Mouse (Mus musculus) embryonic fibroblast, embryonic 13.5 days (primary cell): Measurements from ENCODE around the gene Evx2.

Experiments
- CTCF ChIP-seq: IDR thresholded peaks from 2 replicates; pipeline ENCODE4 v1.5.1; 2011; ENCODE audit warnings: mild to moderate bottlenecking, control low read depth, low read length, moderate library complexity, borderline replicate concordance; ENCODE audit not compliant: insufficient read depth
- POLR2A ChIP-seq: IDR thresholded peaks from 2 replicates; pipeline ENCODE4 v1.6.1; 2011; ENCODE audit warnings: low read depth, mild to moderate bottlenecking, control low read depth, low read length, moderate library complexity

DNA sequence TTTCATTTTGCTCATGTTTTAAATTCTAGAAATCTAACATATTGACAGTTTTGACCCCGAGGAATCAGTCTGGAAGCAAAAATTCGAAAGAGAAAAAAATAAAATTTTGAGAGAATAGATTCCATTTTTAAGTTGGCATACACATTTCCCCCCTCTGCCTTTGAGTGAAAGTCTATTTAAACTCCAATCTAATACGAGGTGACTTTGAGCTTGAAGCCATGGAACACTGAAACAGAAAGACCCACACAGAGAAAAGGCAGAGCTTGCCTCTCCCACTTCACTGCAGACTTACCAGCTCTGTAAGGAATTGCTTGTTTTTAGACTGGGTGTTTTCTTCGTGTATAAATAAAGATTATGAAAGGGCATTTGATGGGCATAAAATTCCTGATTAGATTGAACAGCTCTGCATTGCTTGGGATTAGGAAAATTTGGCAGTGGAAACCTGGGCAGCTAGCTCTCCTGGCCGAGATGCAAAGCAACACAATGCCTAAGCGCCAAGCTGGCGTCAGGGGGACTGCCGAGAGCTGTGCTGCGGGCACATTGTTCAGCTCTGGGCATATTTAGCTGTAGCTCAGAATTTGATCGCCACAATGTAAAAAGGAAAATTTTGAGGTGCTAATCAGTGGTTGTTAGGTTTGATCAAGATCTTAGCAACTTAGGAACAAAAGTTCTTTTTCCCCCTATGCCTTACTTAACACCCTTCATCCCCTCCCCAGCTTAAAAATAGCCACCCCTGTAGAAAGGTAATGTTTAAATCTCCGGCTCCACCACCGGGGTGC, 29.6 kb upstream of the Evx2 start:
- TF ChIP-seq POLR2A (no peak), CTCF (no peak)
